Mouse (Mus musculus) liver, embryonic 14.5 days (tissue): Measurements from ENCODE around the gene Ulk3. TPM values are rescaled to one million over a fixed set of nuclear protein-coding genes. Genes with fewer than 3 reads are reported as not detected.

Source experiments
- ATAC-seq: fragments of 200-750 bp; cut with Nextera tagmentation; 2 replicates; pipeline ENCODE4 v1.8.0; 2017; ENCODE audit warnings: moderate number of reproducible peaks, mild to moderate bottlenecking, moderate library complexity; ENCODE audit not compliant: insufficient read depth
- DNase-seq, 3 experiments: peaks; one replicate each; pipeline ENCODE4 v3.0.0-alpha.2; 2012 to 2013; ENCODE audit warnings: low read depth in 3 of 3, low spot score in 3 of 3
- H3K27ac ChIP-seq: fragments of 300-500 bp; sonication (generic); 2 replicates; pipeline ENCODE4 v1.5.1; 2014; ENCODE audit warnings: moderate library complexity, mild to moderate bottlenecking, control low read depth, inconsistent platforms
- H3K27me3 ChIP-seq: fragments of 300-500 bp; sonication (generic); 2 replicates; pipeline ENCODE4 v1.6.1; 2014; ENCODE audit warnings: mild to moderate bottlenecking, low read length, moderate library complexity; ENCODE audit not compliant: control insufficient read depth, insufficient read depth
- H3K36me3 ChIP-seq: fragments of 300-500 bp; sonication (generic); replicated peaks from 2 replicates; pipeline ENCODE4 v1.6.1; 2014; ENCODE audit warnings: low read depth; ENCODE audit not compliant: control insufficient read depth, insufficient read depth
- H3K4me1 ChIP-seq, 2 experiments: fragments of 200-500 bp in 1 of 2; fragments of 300-500 bp in 1 of 2; sonication (generic) in 1 of 2; replicated peaks; 2 replicates each; pipeline ENCODE4 v1.6.1; 2012 to 2014; ENCODE audit warnings: antibody characterized with exemption in 1 of 2, inconsistent platforms in 1 of 2, low read length in 1 of 2; ENCODE audit not compliant: control insufficient read depth in 2 of 2, insufficient read depth in 2 of 2
- H3K4me2 ChIP-seq: fragments of 300-500 bp; sonication (generic); 2 replicates; pipeline ENCODE4 v1.6.1; 2014; ENCODE audit warnings: low read depth, mild to moderate bottlenecking, control low read depth, moderate library complexity
- H3K4me3 ChIP-seq, 2 experiments: fragments of 200-500 bp in 1 of 2; fragments of 300-500 bp in 1 of 2; sonication (generic) in 1 of 2; 2 replicates each; pipeline ENCODE4 v1.5.1; 2012 to 2014; ENCODE audit warnings: low read depth in 2 of 2, low read length in 2 of 2, mild to moderate bottlenecking in 2 of 2, control low read depth in 1 of 2, inconsistent platforms in 1 of 2, moderate library complexity in 1 of 2; ENCODE audit not compliant: insufficient read depth in 1 of 2
- H3K9ac ChIP-seq: fragments of 300-500 bp; sonication (generic); replicated peaks from 2 replicates; pipeline ENCODE4 v1.6.1; 2014; ENCODE audit warnings: mild to moderate bottlenecking, control low read depth, moderate library complexity
- H3K9me3 ChIP-seq: fragments of 300-500 bp; sonication (generic); 2 replicates; pipeline ENCODE4 v1.6.1; 2016; ENCODE audit warnings: low read length, mixed read lengths; ENCODE audit not compliant: control insufficient read depth
- CTCF ChIP-seq: IDR thresholded peaks from 2 replicates; pipeline ENCODE4 v1.5.1; 2016; ENCODE audit warnings: antibody characterized with exemption, low read depth, control low read depth
- EP300 ChIP-seq: IDR thresholded peaks from 2 replicates; pipeline ENCODE4 v1.6.1; 2016; ENCODE audit warnings: antibody characterized with exemption, low read depth
- WGBS: fragments of 180-500 bp; shearing (Covaris S2); extraction: QIAGEN DNeasy Blood & Tissue Kit; methylation state at CpG from one replicate; pipeline ENCODE4 v1.1.7; 2014; ENCODE audit not compliant: insufficient replicate concordance; 5-methylcytosine and 5-hydroxymethylcytosine counted together
- polyA plus RNA-seq, 2 experiments: library from polyadenylated mRNA; depleted of rRNA in 1 of 2; stranded (reverse) in 1 of 2; unstranded in 1 of 2; fragments of >200 nt; fragmentation: Nextera tagmentation in 1 of 2; extraction: Ambion mirVana in 1 of 2; gene quantifications; 2 replicates each; pipeline versions ENCODE4 v1.2.1 to v1.2.3; 2012 to 2014

The Ulk3 gene
- polyA plus RNA-seq, 2 experiments, result 2.0 to 4.5 TPM

GRCm38 (mm10) chr9:57604875-57605274 is 15.6 kb downstream of the Ulk3 start:
- Histone ChIP-seq H3K9ac (no peak overlapping the region), H3K4me3 (no peak overlapping the region), H3K9me3 (no peaks in the 10 kb centered on the region), H3K4me1 (peaks cover 5 to 12% of the 10 kb centered on the region in 2 experiments; a peak in 3 of 4 replicates), H3K4me2 (no peak overlapping the region), H3K27ac (no peak overlapping the region), H3K36me3 (no peaks in the 10 kb centered on the region), H3K27me3 (peaks cover 13% of the 10 kb centered on the region)
- DNase-seq (no peak), ATAC-seq (no peak)
- TF ChIP-seq EP300, result no peak
- no peak for TF ChIP-seq CTCF
- 60% methylated on average over 4 of the region's 4 CpGs for WGBS

DNA sequence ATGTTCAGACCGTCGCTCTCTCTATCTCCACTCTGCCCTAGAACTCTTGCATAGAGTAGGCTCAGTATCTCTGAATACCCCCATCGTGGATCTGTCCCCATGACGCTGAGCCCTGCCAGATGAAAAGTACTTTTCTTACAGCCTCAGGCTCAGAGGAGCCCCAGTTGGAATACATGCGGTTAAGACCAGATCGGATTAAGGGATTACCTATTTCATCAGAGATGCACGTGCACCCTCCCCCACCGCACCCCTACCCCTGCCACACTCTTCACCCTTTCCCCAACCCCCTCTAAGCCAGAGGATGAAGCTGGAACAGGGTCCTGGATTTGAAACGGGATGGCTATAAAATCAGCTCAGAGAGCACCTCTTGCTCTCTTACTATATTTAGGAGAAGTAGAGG is 16.3 kb downstream of the Ulk3 start:
- Histone ChIP-seq H3K36me3 (no peaks in the 10 kb centered on the region), H3K4me3 (no peak overlapping the region), H3K4me1 (peaks cover 1 to 6% of the 10 kb centered on the region in 2 experiments; a peak in 3 of 4 replicates), H3K9me3 (no peaks in the 10 kb centered on the region), H3K4me2 (no peak overlapping the region), H3K9ac (no peak overlapping the region), H3K27ac (no peak overlapping the region), H3K27me3 (peaks cover 13% of the 10 kb centered on the region)
- ATAC-seq, result no peak
- no peak for DNase-seq
- WGBS, result 22% methylated on average over 9 of the region's 9 CpGs
- no peak for TF ChIP-seq EP300
- TF ChIP-seq CTCF, result no peak

GRCm38 (mm10) chr9:57606139-57606851 is 17.0 kb downstream of the Ulk3 start, which contains the start of gene Cplx3:
Gene Cplx3, minus strand, starts transcription at chr9:57606281.
- Histone ChIP-seq H3K9me3 (no peaks in the 10 kb centered on the region), H3K4me1 (no peaks in the 10 kb centered on the region), H3K9ac (no peak within 1 kb of the TSS), H3K4me2 (no peak within 1 kb of the TSS), H3K27ac (no peak within 1 kb of the TSS), H3K4me3 (no peak within 1 kb of the TSS), H3K27me3 (peaks cover 13% of the 10 kb centered on the region), H3K36me3 (no peaks in the 10 kb centered on the region)
- 5% methylated on average over 23 of the region's 24 CpGs for WGBS
- TF ChIP-seq CTCF (no peak), EP300 (no peak)
- ATAC-seq, result no peak
- DNase-seq, result no peak

DNA sequence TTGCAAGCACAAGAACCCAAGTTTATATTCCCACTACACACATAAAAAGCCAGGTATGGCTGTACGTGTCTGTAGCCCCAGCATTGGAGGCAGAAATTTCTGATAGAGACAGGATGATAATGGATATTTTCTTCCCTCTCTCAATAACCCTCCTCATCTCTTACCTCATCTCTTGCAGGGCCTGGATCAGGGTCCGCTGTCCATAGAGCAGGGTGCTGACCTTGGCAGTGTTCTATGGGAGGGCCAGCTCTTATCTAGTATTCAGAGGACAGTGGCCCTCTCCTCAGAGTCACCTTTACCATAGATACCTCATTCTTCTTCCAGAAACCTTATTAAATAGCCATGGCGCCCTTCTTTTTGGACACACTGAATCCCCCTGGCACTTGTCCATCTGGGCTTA is 20.6 kb downstream of the Ulk3 start:
- Histone ChIP-seq H3K27me3 (peaks cover 10% of the 10 kb centered on the region), H3K9ac (no peak overlapping the region), H3K4me2 (no peak overlapping the region), H3K36me3 (no peaks in the 10 kb centered on the region), H3K4me1 (no peaks in the 10 kb centered on the region), H3K9me3 (no peaks in the 10 kb centered on the region), H3K4me3 (no peak overlapping the region), H3K27ac (no peak overlapping the region)
- ATAC-seq (no peak), DNase-seq (no peak)
- WGBS, result 34% methylated on average over 3 of the region's 3 CpGs
- TF ChIP-seq EP300 (no peak), CTCF (no peak)

DNA sequence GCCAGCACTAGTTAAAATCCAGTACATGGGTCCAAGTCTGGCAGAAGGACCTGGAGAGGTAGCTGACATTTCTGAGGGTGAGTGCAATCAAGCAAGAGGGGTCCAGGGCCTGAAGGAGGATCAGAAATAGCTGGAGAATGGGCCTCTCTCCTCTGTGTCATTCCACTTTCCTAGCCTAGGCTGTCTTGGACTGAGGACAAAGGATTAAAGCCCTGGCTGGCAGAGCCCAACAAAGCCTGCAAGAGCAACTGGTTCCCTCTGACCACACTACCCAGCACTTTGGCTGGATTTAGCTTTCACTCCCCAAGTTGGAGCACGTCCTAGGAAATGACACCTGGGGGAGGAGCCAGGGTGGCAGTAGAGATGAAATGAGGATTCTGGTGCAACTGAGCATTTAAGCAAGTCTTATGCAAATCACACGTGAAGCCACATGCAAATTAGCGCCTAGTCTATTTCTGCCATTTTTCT is 21.1 kb downstream of the Ulk3 start:
- TF ChIP-seq CTCF, result no peak
- no peak for TF ChIP-seq EP300
- 55% methylated on average over 3 of the region's 3 CpGs for WGBS

More for the DNA sequence above, 21.1 kb downstream of the Ulk3 start:
- no peak overlapping the region for H3K4me2 ChIP-seq
- DNase-seq, result no peak
- H3K36me3 ChIP-seq, result no peaks in the 10 kb centered on the region
- no peaks in the 10 kb centered on the region for H3K9me3 ChIP-seq
- H3K4me3 ChIP-seq, result no peak overlapping the region
- no peak for ATAC-seq
- H3K9ac ChIP-seq, result no peak overlapping the region
- H3K27ac ChIP-seq, result no peak overlapping the region
- no peaks in the 10 kb centered on the region for H3K4me1 ChIP-seq
- H3K27me3 ChIP-seq, result peaks cover 9% of the 10 kb centered on the region
